Mouse (Mus musculus) CH12.LX (cell line): ENCODE data around the gene Srrm3. TPM values are rescaled to one million over a fixed set of nuclear protein-coding genes. Genes with fewer than 3 reads are reported as not detected.

Experiments
- DNase-seq: peaks from one replicate; pipeline ENCODE4 v3.0.0-alpha.2; 2013; ENCODE audit errors: extremely low read depth
- H3K27ac ChIP-seq: 2 replicates; pipeline ENCODE4 v1.5.1; 2012; ENCODE audit warnings: low read depth, mild to moderate bottlenecking, control low read depth, moderate library complexity; ENCODE audit not compliant: insufficient read depth
- H3K27me3 ChIP-seq: replicated peaks from 2 replicates; pipeline ENCODE3; 2012; ENCODE audit warnings: inconsistent platforms
- H3K36me3 ChIP-seq, 2 experiments: replicated peaks in 1 of 2; 2 replicates each; pipeline versions ENCODE3 to v1.6.1; 2012; ENCODE audit warnings: inconsistent platforms in 1 of 2, low read length in 1 of 2, mild to moderate bottlenecking in 1 of 2, mixed read lengths in 1 of 2, moderate library complexity in 1 of 2; ENCODE audit not compliant: control insufficient read depth in 1 of 2, insufficient read depth in 1 of 2
- H3K4me1 ChIP-seq, 2 experiments: 2 replicates each; pipeline ENCODE4 v1.6.1; 2012; ENCODE audit warnings: inconsistent platforms in 1 of 2, moderate library complexity in 1 of 2; ENCODE audit not compliant: insufficient read depth in 2 of 2, control insufficient read depth in 1 of 2
- H3K4me2 ChIP-seq: 2 replicates; pipeline ENCODE4 v1.6.1; 2012; ENCODE audit warnings: low read depth, mild to moderate bottlenecking, control low read depth; ENCODE audit not compliant: poor library complexity, insufficient read depth, severe bottlenecking
- H3K4me3 ChIP-seq, 3 experiments: fragments of 150-350 bp in 1 of 3; sonication (generic) in 1 of 3; replicated peaks in 1 of 3; 2 replicates each; pipeline versions ENCODE3 to v1.5.1; 2011 to 2012; ENCODE audit warnings: low read depth in 2 of 3, low read length in 2 of 3, mild to moderate bottlenecking in 2 of 3, moderate library complexity in 2 of 3, control low read depth in 1 of 3, improper control_type of control experiment in 1 of 3, inconsistent platforms in 1 of 3, mixed read lengths in 1 of 3; ENCODE audit not compliant: poor library complexity in 1 of 3
- H3K79me2 ChIP-seq: replicated peaks from 2 replicates; pipeline ENCODE4 v1.6.1; 2012; ENCODE audit warnings: mild to moderate bottlenecking, moderate library complexity; ENCODE audit not compliant: control insufficient read depth, poor library complexity, insufficient read depth, severe bottlenecking; ENCODE audit errors: extremely low read depth
- H3K9ac ChIP-seq: 2 replicates; pipeline ENCODE4 v1.6.1; 2012; ENCODE audit warnings: low read depth, mild to moderate bottlenecking, control low read depth, moderate library complexity; ENCODE audit not compliant: insufficient read depth
- H3K9me3 ChIP-seq: replicated peaks from 2 replicates; pipeline ENCODE3; 2012; ENCODE audit warnings: low read length, inconsistent platforms, mixed read lengths
- BHLHE40 ChIP-seq: IDR thresholded peaks from 2 replicates; pipeline ENCODE4 v1.6.1; 2011; ENCODE audit warnings: mild to moderate bottlenecking, low read depth, low read length, improper control_type of control experiment
- CHD2 ChIP-seq: IDR thresholded peaks from 2 replicates; pipeline ENCODE4 v1.6.1; 2011; ENCODE audit warnings: low read length, improper control_type of control experiment
- HCFC1 ChIP-seq: IDR thresholded peaks from 2 replicates; pipeline ENCODE4 v1.6.1; 2012; ENCODE audit warnings: low read depth, mild to moderate bottlenecking, inconsistent platforms, low read length, improper control_type of control experiment
- IRF4 ChIP-seq: IDR thresholded peaks from 2 replicates; pipeline ENCODE4 v1.6.1; 2014; ENCODE audit warnings: low read depth, mild to moderate bottlenecking, inconsistent platforms, low read length, improper control_type of control experiment
- JUND ChIP-seq: conservative IDR thresholded peaks from 2 replicates; pipeline ENCODE4 v1.6.1; 2011; ENCODE audit warnings: low read depth, low read length, improper control_type of control experiment
- MAX ChIP-seq: IDR thresholded peaks from 2 replicates; pipeline ENCODE4 v1.6.1; 2011; ENCODE audit warnings: low read length, improper control_type of control experiment
- MAZ ChIP-seq: IDR thresholded peaks from 2 replicates; pipeline ENCODE4 v1.6.1; 2012; ENCODE audit warnings: low read depth, mild to moderate bottlenecking, inconsistent platforms, low read length, improper control_type of control experiment, moderate library complexity
- MXI1 ChIP-seq: IDR thresholded peaks from 2 replicates; pipeline ENCODE4 v1.6.1; 2011; ENCODE audit warnings: mild to moderate bottlenecking, low read depth, low read length, improper control_type of control experiment
- RAD21 ChIP-seq: IDR thresholded peaks from 2 replicates; pipeline ENCODE4 v1.6.1; 2011; ENCODE audit warnings: low read depth, mild to moderate bottlenecking, low read length, improper control_type of control experiment, moderate library complexity
- RCOR1 ChIP-seq: conservative IDR thresholded peaks from 2 replicates; pipeline ENCODE4 v1.6.1; 2012; ENCODE audit warnings: low read depth, mild to moderate bottlenecking, inconsistent platforms, low read length, improper control_type of control experiment
- TBP ChIP-seq: conservative IDR thresholded peaks from 2 replicates; pipeline ENCODE4 v1.6.1; 2011; ENCODE audit warnings: low read depth, low read length, improper control_type of control experiment
- TCF12 ChIP-seq: IDR thresholded peaks from 2 replicates; pipeline ENCODE4 v1.6.1; 2014; ENCODE audit warnings: low read depth, mild to moderate bottlenecking, inconsistent platforms, low read length, improper control_type of control experiment
- UBTF ChIP-seq: IDR thresholded peaks from 2 replicates; pipeline ENCODE4 v1.6.1; 2012; ENCODE audit warnings: low read depth, mild to moderate bottlenecking, inconsistent platforms, low read length, improper control_type of control experiment, moderate library complexity
- USF1 ChIP-seq: IDR thresholded peaks from 2 replicates; pipeline ENCODE4 v1.6.1; 2014; ENCODE audit warnings: low read depth, mild to moderate bottlenecking, inconsistent platforms, low read length, improper control_type of control experiment
- ZC3H11A ChIP-seq: IDR thresholded peaks from 2 replicates; pipeline ENCODE4 v1.6.1; 2012; ENCODE audit warnings: low read depth, mild to moderate bottlenecking, inconsistent platforms, low read length, improper control_type of control experiment
- ZKSCAN1 ChIP-seq: IDR thresholded peaks from 2 replicates; pipeline ENCODE4 v1.6.1; 2012; ENCODE audit warnings: low read depth, inconsistent platforms, low read length, improper control_type of control experiment, borderline replicate concordance
- ZNF384 ChIP-seq: IDR thresholded peaks from 2 replicates; pipeline ENCODE4 v1.6.1; 2012; ENCODE audit warnings: low read depth, low read length, improper control_type of control experiment, inconsistent platforms
- dilution Hi-C: fragments of 300-500 bp; cut with MboI; formaldehyde crosslinking; loops from 2 replicates; pipeline ENCODE4 v1.14.3; 2020; ENCODE audit warnings: low sequenced_read_pairs; ENCODE audit not compliant: extremely low pct_unique_long_range_greater_than_20kb, extremely low pct_ligation_motif_present
- in situ Hi-C: fragments of 300-500 bp; cut with MboI; formaldehyde crosslinking; loops from 3 replicates; pipeline ENCODE4 v1.14.3; 2019; ENCODE audit warnings: low sequenced_read_pairs, low pct_ligation_motif_present, low pct_unique_long_range_greater_than_20kb, mixed read lengths
- polyA plus RNA-seq: library from polyadenylated mRNA; unstranded; fragments of >175 nt; gene quantifications from 2 replicates; pipeline ENCODE4 v1.2.1, GENCODE M21; 2012; ENCODE audit warnings: low read depth; ENCODE audit not compliant: insufficient read length
- total RNA-seq, 2 experiments: library from RNA; depleted of rRNA; stranded (reverse); fragments of 300-350 nt in 1 of 2; fragments of >200 nt in 1 of 2; gene quantifications; 2 replicates each; pipeline ENCODE4 v1.2.3; 2012 to 2014

Gene Srrm3
- total and polyA plus RNA-seq, 3 experiments: not detected

GRCm38 (mm10) chr5:135824517-135824916, 17.8 kb downstream of the Srrm3 start:
- no peaks in the 10 kb centered on the region for H3K9me3 ChIP-seq
- no peak for DNase-seq
- H3K27ac ChIP-seq: no peak overlapping the region
- no peak for TF ChIP-seq UBTF
- TF ChIP-seq MAZ: no peak
- TF ChIP-seq ZKSCAN1: no peak
- TF ChIP-seq TBP: no peak
- TF ChIP-seq ZC3H11A: no peak
- TF ChIP-seq BHLHE40: no peak
- no peak for TF ChIP-seq RAD21
- no peak for TF ChIP-seq MXI1
- TF ChIP-seq IRF4: no peak
- TF ChIP-seq JUND: no peak
- TF ChIP-seq HCFC1: no peak
- dilution Hi-C loops (no loop called here), in situ Hi-C loops (no loop called here)
- H3K4me2 ChIP-seq: no peak overlapping the region
- H3K4me1 ChIP-seq: no peaks in the 10 kb centered on the region
- no peaks in the 10 kb centered on the region for H3K36me3 ChIP-seq
- peaks cover 90% of the 10 kb centered on the region for H3K27me3 ChIP-seq
- H3K9ac ChIP-seq: no peak overlapping the region
- H3K79me2 ChIP-seq: no peaks in the 10 kb centered on the region
- H3K4me3 ChIP-seq: no peak overlapping the region

- Histone ChIP-seq H3K4me1 (no peaks in the 10 kb centered on the region), H3K9me3 (no peaks in the 10 kb centered on the region), H3K79me2 (no peaks in the 10 kb centered on the region), H3K36me3 (no peaks in the 10 kb centered on the region), H3K27me3 (peaks cover 89% of the 10 kb centered on the region), H3K4me2 (no peak overlapping the region), H3K9ac (no peak overlapping the region), H3K4me3 (no peak overlapping the region), H3K27ac (no peak overlapping the region)
- dilution Hi-C loops (no loop called here), in situ Hi-C loops (no loop called here)
- TF ChIP-seq TCF12 (no peak), ZNF384 (no peak), CHD2 (no peak), MAX (no peak), USF1 (no peak), RCOR1 (no peak), TBP (no peak)
- no peak for DNase-seq
These were observed 19.5 kb downstream of the Srrm3 start for GRCm38 (mm10) chr5:135826225-135826624.
